Mouse (Mus musculus): ENCODE data around the gene Pcna.
"Not testable (repeated sequence)": the region's sequence is repeated elsewhere in the genome, so short reads cannot be mapped to it uniquely, and the experiment has no call there.

The Pcna gene

GRCm38 (mm10) chr2:132252542-132253528, at the start of gene Pcna:
TSS of gene Pcna (minus strand) at chr2:132253314.
- peak; percentile 98 to 99 for DNase-seq (ENCODE audit: inconsistent age in 2 of 2, low spot score in 1 of 2)

- DNase-seq (ENCODE audit: inconsistent age in 2 of 2, low spot score in 1 of 2) = no peak
Measured at GRCm38 (mm10) chr2:132301436-132301835, 48.3 kb upstream of the Pcna start.

- DNase-seq (ENCODE audit: inconsistent age in 2 of 2, low spot score in 1 of 2) = no peak
Measured at GRCm38 (mm10) chr2:132298250-132298649, 45.1 kb upstream of the Pcna start.

- no peak for DNase-seq (ENCODE audit: inconsistent age in 2 of 2, low spot score in 1 of 2)
Measured at GRCm38 (mm10) chr2:132293694-132294450, 40.8 kb upstream of the Pcna start.

GRCm38 (mm10) chr2:132292083-132292482, 39.0 kb upstream of the Pcna start:
- DNase-seq (ENCODE audit: inconsistent age in 2 of 2, low spot score in 1 of 2) = peak; percentile 25 to 67

GRCm38 (mm10) chr2:132291265-132291664, 38.2 kb upstream of the Pcna start:
- peak in 1 of 2 experiments; percentile 38 for DNase-seq (ENCODE audit: inconsistent age in 2 of 2, low spot score in 1 of 2)

GRCm38 (mm10) chr2:132290808-132291207, 37.7 kb upstream of the Pcna start:
- no peak for DNase-seq (ENCODE audit: inconsistent age in 2 of 2, low spot score in 1 of 2)

GRCm38 (mm10) chr2:132289213-132289612, 36.1 kb upstream of the Pcna start:
- not testable (repeated sequence) for DNase-seq (ENCODE audit: inconsistent age in 2 of 2, low spot score in 1 of 2)

GRCm38 (mm10) chr2:132286376-132287076, 33.4 kb upstream of the Pcna start:
- DNase-seq (ENCODE audit: inconsistent age in 2 of 2, low spot score in 1 of 2) = peak in 1 of 2 experiments; percentile 57

GRCm38 (mm10) chr2:132285722-132286121, 32.6 kb upstream of the Pcna start:
- not testable (repeated sequence) for DNase-seq (ENCODE audit: inconsistent age in 2 of 2, low spot score in 1 of 2)

- DNase-seq (ENCODE audit: inconsistent age in 2 of 2, low spot score in 1 of 2) = peak; percentile 53 to 67
Measured at GRCm38 (mm10) chr2:132284492-132285139, 31.5 kb upstream of the Pcna start.

- no peak for DNase-seq (ENCODE audit: inconsistent age in 2 of 2, low spot score in 1 of 2)
Measured at GRCm38 (mm10) chr2:132283236-132284070, 30.3 kb upstream of the Pcna start.

- peak in 1 of 2 experiments; percentile 45 for DNase-seq (ENCODE audit: inconsistent age in 2 of 2, low spot score in 1 of 2)
Measured at GRCm38 (mm10) chr2:132282453-132283174, 29.5 kb upstream of the Pcna start.

- DNase-seq (ENCODE audit: inconsistent age in 2 of 2, low spot score in 1 of 2) = no peak
Measured at GRCm38 (mm10) chr2:132281560-132282452, 28.7 kb upstream of the Pcna start.

- no peak for DNase-seq (ENCODE audit: inconsistent age in 2 of 2, low spot score in 1 of 2)
Measured at GRCm38 (mm10) chr2:132280518-132281120, 27.5 kb upstream of the Pcna start.

- DNase-seq (ENCODE audit: inconsistent age in 2 of 2, low spot score in 1 of 2) = no peak
Measured at GRCm38 (mm10) chr2:132279978-132280377, 26.9 kb upstream of the Pcna start.

GRCm38 (mm10) chr2:132279336-132279882, 26.3 kb upstream of the Pcna start:
- no peak for DNase-seq (ENCODE audit: inconsistent age in 2 of 2, low spot score in 1 of 2)

Measured in adrenal gland, adult (tissue).